Mouse (Mus musculus) liver, embryonic 14.5 days (tissue): ENCODE measurements around the gene Bpi.

Source experiments
- CTCF ChIP-seq: IDR thresholded peaks from 2 replicates; pipeline ENCODE4 v1.5.1; 2016; ENCODE audit warnings: antibody characterized with exemption, low read depth, control low read depth
- EP300 ChIP-seq: IDR thresholded peaks from 2 replicates; pipeline ENCODE4 v1.6.1; 2016; ENCODE audit warnings: antibody characterized with exemption, low read depth

DNA sequence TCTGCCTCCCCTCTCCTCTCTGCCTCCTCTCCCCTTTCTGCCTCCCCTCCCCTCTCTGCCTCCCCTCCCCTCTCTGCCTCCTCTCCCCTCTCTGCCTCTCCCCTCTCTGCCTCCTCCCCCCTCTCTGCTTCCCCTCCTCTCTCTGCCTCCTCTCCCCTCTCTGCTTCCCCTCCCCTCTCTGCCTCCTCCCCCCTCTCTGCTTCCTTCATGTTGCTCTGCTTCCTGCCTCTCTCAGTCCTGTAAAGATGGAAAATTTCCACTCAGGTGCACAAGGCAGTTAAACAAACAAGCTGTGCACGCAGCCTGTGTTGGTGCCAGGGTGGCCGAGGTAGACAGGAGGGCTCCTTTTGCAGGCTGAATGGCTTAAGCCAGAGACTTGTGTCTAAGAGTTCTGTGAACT is 15.8 kb downstream of the Bpi start:
- TF ChIP-seq CTCF = no peak
- TF ChIP-seq EP300 = no peak
